Mouse (Mus musculus) subcutaneous adipose tissue, adult 2 months (tissue): ENCODE data around the gene Mapk6. TPM values are rescaled to one million over a fixed set of nuclear protein-coding genes. Genes with fewer than 3 reads are reported as not detected.

ENCODE experiments used
- polyA plus RNA-seq: library from polyadenylated mRNA; depleted of rRNA; stranded (reverse); fragments of >200 nt; gene quantifications from 2 replicates; pipeline ENCODE4 v1.2.3, GENCODE M21; 2012; ENCODE audit warnings: low replicate concordance; rRNA removed

The Mapk6 gene
- 43.8 and 54.3 TPM in 2 replicates for polyA plus RNA-seq

GRCm38 (mm10) chr9:75409852-75410378 lies at the start of gene Mapk6:
Gene Mapk6, minus strand, starts transcription at chr9:75410005.

DNA sequence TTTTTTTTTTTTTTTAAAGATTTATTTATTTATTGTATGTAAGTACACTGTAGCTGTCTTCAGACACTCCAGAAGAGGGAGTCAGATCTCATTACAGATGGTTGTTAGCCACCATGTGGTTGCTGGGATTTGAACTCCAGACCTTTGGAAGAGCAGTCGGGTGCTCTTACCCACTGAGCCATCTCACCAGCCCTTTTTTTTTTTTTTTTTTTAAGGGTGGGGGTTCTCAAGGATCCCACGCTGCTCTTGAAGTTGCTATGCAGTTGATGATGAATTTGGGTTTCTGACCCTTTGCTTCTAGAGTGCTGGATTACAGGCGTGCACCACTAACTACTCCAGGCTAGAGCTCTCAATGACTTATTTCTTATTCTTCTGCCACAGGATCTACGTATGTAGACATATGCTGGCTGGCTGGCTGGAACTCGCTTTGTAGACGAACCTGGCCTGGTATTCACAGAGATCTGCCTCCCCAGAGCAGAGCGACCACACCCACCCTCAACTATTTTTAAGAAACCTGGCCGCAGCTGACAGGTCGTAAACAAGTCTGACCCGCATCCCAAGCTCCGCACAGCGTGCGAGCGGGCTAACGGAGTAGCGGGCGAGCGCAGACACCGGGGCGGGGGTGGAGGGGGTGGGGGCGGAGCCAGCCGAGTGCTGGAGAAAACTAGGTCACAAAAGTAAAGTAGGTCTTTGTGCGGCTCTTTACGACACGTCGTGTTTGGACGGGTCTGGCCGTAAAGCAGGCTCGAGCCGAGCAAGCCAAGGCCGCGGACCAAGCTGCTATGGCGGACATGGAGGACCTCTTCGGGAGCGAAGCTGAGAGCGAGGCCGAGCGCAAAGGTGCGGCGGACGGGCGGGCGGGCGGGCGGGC lies 31.2 kb upstream of the Mapk6 start, which contains the start of gene Leo1:
TSS of gene Leo1 (plus strand) at position 729 of the 871 bp plus-strand sequence.

DNA sequence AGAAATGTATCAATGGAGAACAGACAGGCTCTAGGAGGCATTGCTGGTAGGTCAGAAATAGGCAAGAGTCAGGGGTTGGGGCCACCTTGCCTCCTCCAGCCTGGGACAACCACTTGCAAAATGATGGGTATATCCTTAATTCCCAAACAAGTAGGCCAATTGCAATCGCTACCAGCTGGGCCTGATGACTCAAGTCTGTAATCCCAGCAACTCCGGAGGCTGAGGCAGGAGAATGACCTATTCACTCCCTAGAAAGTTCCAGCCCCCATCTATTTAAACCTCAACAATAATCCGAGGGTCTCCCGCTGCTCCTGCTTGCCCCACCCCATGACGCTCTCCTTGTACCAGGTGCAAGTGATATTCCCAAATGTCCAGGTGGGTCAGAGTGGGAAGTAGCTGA lies 62.3 kb downstream of the Mapk6 start, which contains the start of gene Bcl2l10:
TSS of gene Bcl2l10 (plus strand) at position 301 of the 400 bp plus-strand sequence.

Other genes with a start within 250 kb of the Mapk6 start
- gene Myo5c, start 178.0 kb downstream of the Mapk6 start, polyA plus RNA-seq, result 2.7 and 30.9 TPM in 2 replicates
- 48.7 and 65.0 TPM in 2 replicates for gene Gnb5, start 103.7 kb downstream of the Mapk6 start, polyA plus RNA-seq
- gene Bcl2l10, start 62.2 kb downstream of the Mapk6 start, polyA plus RNA-seq, result 0.90 and 1.3 TPM in 2 replicates
- gene Leo1, start 31.5 kb upstream of the Mapk6 start, polyA plus RNA-seq, result 3.5 and 7.1 TPM in 2 replicates
- 31.6 and 48.1 TPM in 2 replicates for gene Tmod3, start 149.7 kb upstream of the Mapk6 start, polyA plus RNA-seq
- gene Tmod2, start 201.3 kb upstream of the Mapk6 start, polyA plus RNA-seq, result 2.3 and 5.6 TPM in 2 replicates
- gene Lysmd2, start 215.7 kb upstream of the Mapk6 start, polyA plus RNA-seq, result 18.9 and 56.2 TPM in 2 replicates